Mouse (Mus musculus) stomach, postnatal 0 days (tissue): ENCODE results near the gene Plekhg5.

Experiments used
- CTCF ChIP-seq: IDR thresholded peaks from 2 replicates; pipeline ENCODE4 v1.5.1; 2016; ENCODE audit warnings: antibody characterized with exemption, low read depth, mild to moderate bottlenecking, moderate library complexity
- EP300 ChIP-seq: optimal IDR thresholded peaks from 2 replicates; pipeline ENCODE3; 2016; ENCODE audit warnings: antibody characterized with exemption

DNA sequence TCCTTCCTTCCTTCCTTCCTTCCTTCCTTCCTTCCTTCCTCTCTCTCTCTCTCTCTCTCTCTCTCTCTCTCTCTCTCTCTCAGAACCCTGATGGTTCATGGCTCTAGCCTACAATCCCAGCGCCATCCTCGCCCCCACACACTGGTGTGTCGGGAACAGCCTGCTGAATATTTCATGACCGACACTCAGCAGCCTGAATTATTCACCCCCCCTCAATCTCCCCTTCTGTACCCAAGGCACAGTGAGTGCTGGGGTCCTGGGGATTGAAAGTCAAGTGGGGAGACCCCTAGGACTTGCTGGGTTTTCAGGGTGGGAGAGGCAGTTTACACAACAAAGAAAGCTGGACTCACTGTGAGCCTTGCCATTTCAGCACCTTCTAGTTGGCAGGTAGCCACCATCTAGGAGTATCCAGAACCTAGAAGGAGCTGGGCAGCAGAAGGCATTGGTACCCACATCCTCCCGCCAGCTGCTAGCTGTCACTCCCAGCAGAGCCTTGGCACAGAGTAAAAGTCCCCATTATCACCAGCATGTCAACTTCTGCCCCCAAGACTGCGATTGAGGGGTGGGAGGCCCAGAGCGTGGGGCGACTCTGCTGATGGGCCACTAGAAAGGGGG lies 69.3 kb downstream of the Plekhg5 start:
- TF ChIP-seq EP300: no peak
- TF ChIP-seq CTCF: no peak
